Mouse (Mus musculus) heart, adult 2 months (tissue): Measurements from ENCODE around the gene 3110009E18Rik.

Experiments
- CTCF ChIP-seq: fragments of 200-600 bp; IDR thresholded peaks from 2 replicates; pipeline ENCODE4 v1.8.1; 2022; ENCODE audit warnings: antibody characterized with exemption, mild to moderate bottlenecking, moderate library complexity
- EP300 ChIP-seq: fragments of 200-500 bp; IDR thresholded peaks from 2 replicates; pipeline ENCODE4 v1.6.1; 2011; ENCODE audit warnings: low read depth, low read length, control low read depth; ENCODE audit not compliant: insufficient read depth
- POLR2A ChIP-seq: fragments of 200-500 bp; IDR thresholded peaks from 2 replicates; pipeline ENCODE4 v1.6.1; 2011; ENCODE audit warnings: mild to moderate bottlenecking, low read depth, low read length, control low read depth; ENCODE audit not compliant: insufficient read depth

GRCm38 (mm10) chr1:120168674-120169073 is 47.7 kb downstream of the 3110009E18Rik start:
- TF ChIP-seq EP300 (no peak), CTCF (no peak), POLR2A (no peak)
